In genomic region chr1:167453048-167453447, GRCm38 (mm10) we compare ENCODE assay signal across 28 mouse cellular contexts. TPM values are rescaled to one million over a fixed set of nuclear protein-coding genes. Genes with fewer than 3 reads are reported as not detected.
"Had no signal": no experiment of that assay in that cellular context is flagged by ENCODE, and none has a peak within 500 bp of the region (broad histone marks: within the 10 kb centered on the region; RNA-seq: fewer than 3 reads in every experiment).

No protein-coding gene starts in this region.

- H3K27ac ChIP-seq: intestine, embryonic 15.5 days; kidney, embryonic 15.5 days; left cerebral cortex, adult 2 months; lung, embryonic 15.5 days; midbrain, embryonic 10.5 days; midbrain, embryonic 15.5 days; neural tube, embryonic 12.5 days; neural tube, embryonic 15.5 days had no signal

- H3K9me3 ChIP-seq: intestine, embryonic 15.5 days; kidney, embryonic 15.5 days; midbrain, embryonic 10.5 days; midbrain, embryonic 15.5 days; neural tube, embryonic 12.5 days; neural tube, embryonic 15.5 days had no signal

- H3K4me3 ChIP-seq: intestine, embryonic 15.5 days; kidney, embryonic 15.5 days; left cerebral cortex, adult 2 months; lung, embryonic 15.5 days; midbrain, embryonic 10.5 days; midbrain, embryonic 15.5 days; neural tube, embryonic 12.5 days; neural tube, embryonic 15.5 days had no signal

- ATAC-seq: intestine, embryonic 15.5 days; midbrain, embryonic 15.5 days had no signal

- H3K4me1 ChIP-seq: lung, embryonic 15.5 days had no signal

- H3K36me3 ChIP-seq: intestine, embryonic 15.5 days; kidney, embryonic 15.5 days; lung, embryonic 15.5 days; midbrain, embryonic 10.5 days; midbrain, embryonic 15.5 days; neural tube, embryonic 12.5 days; neural tube, embryonic 15.5 days had no signal

- H3K4me2 ChIP-seq: intestine, embryonic 15.5 days; kidney, embryonic 15.5 days; lung, embryonic 15.5 days; midbrain, embryonic 15.5 days; neural tube, embryonic 12.5 days; neural tube, embryonic 15.5 days had no signal

- H3K9ac ChIP-seq: intestine, embryonic 15.5 days; kidney, embryonic 15.5 days; lung, embryonic 15.5 days; midbrain, embryonic 15.5 days; neural tube, embryonic 12.5 days; neural tube, embryonic 15.5 days had no signal

- H3K27me3 ChIP-seq: intestine, embryonic 15.5 days; kidney, embryonic 15.5 days; lung, embryonic 15.5 days; midbrain, embryonic 15.5 days; neural tube, embryonic 12.5 days; neural tube, embryonic 15.5 days had no signal

- DNase-seq: kidney, adult 11 months; kidney, adult 8-10 months; kidney, postnatal 10 days; kidney, postnatal 36 days; layer of hippocampus, postnatal 36 days; lung, postnatal 10 days; lung, postnatal 36 days; retina, postnatal 1 day; thymus, adult 18-20 months; thymus, postnatal 4 days had no signal

RNA-seq across cellular contexts. Expression of gene Lrrc52, which starts 13.5 kb away (rescaled TPM):
- total RNA-seq: layer of hippocampus, adult 8-10 months; layer of hippocampus, postnatal 10 days; layer of hippocampus, postnatal 36 days; left cerebral cortex, adult 2 months; left cerebral cortex, postnatal 10 days; left cerebral cortex, postnatal 36 days; megakaryocyte, adult 5-6 weeks had no signal
- polyA plus RNA-seq: intestine, embryonic 15.5 days; kidney, embryonic 15.5 days; limb, embryonic 11.5 days; limb, embryonic 14.5 days; midbrain, embryonic 10.5 days; midbrain, embryonic 15.5 days; neural tube, embryonic 12.5 days; small intestine, adult 2 months; spleen, adult 2 months; stomach, embryonic 16.5 days had no signal
